Mouse (Mus musculus) kidney, postnatal 0 days (tissue): Measurements from ENCODE around the gene Ptpn7. TPM values are rescaled to one million over a fixed set of nuclear protein-coding genes. Genes with fewer than 3 reads are reported as not detected.
A peak's percentile ranks its signal among the peaks of the same experiment; 100 is the strongest.
"Not testable (repeated sequence)": the region's sequence is repeated elsewhere in the genome, so short reads cannot be mapped to it uniquely, and the experiment has no call there.

Source experiments
- ATAC-seq: fragments of 200-750 bp; cut with Nextera tagmentation; replicated peaks from 2 replicates; pipeline ENCODE4 v1.8.0; 2017; ENCODE audit warnings: low read depth, moderate number of reproducible peaks, moderate TSS enrichment, moderate library complexity; ENCODE audit not compliant: low FRiP score
- DNase-seq: peaks from one replicate; pipeline ENCODE4 v3.0.0-alpha.2; 2016; ENCODE audit warnings: low spot score
- H3K27ac ChIP-seq: fragments of 300-500 bp; sonication (generic); 2 replicates; pipeline ENCODE4 v1.5.1; 2014; ENCODE audit warnings: mild to moderate bottlenecking
- H3K27me3 ChIP-seq: fragments of 300-500 bp; sonication (generic); 2 replicates; pipeline ENCODE4 v1.6.1; 2014; ENCODE audit warnings: low read length, mixed read lengths; ENCODE audit not compliant: insufficient read depth
- H3K36me3 ChIP-seq: fragments of 300-500 bp; sonication (generic); 2 replicates; pipeline ENCODE4 v1.6.1; 2014; ENCODE audit warnings: low read length, mixed read lengths; ENCODE audit not compliant: insufficient read depth
- H3K4me1 ChIP-seq: fragments of 300-500 bp; sonication (generic); replicated peaks from 2 replicates; pipeline ENCODE4 v1.6.1; 2014; ENCODE audit warnings: antibody characterized with exemption, low read length, mixed read lengths; ENCODE audit not compliant: insufficient read depth
- H3K4me2 ChIP-seq: fragments of 300-500 bp; sonication (generic); 2 replicates; pipeline ENCODE4 v1.6.1; 2014; ENCODE audit warnings: mild to moderate bottlenecking, low read length, moderate library complexity, mixed read lengths
- H3K4me3 ChIP-seq: fragments of 300-500 bp; sonication (generic); replicated peaks from 2 replicates; pipeline ENCODE4 v1.5.1; 2014; ENCODE audit warnings: low read depth, low read length
- H3K9ac ChIP-seq: fragments of 300-500 bp; sonication (generic); 2 replicates; pipeline ENCODE4 v1.6.1; 2014; ENCODE audit warnings: low read depth, low read length
- H3K9me3 ChIP-seq: fragments of 300-500 bp; sonication (generic); replicated peaks from 2 replicates; pipeline ENCODE4 v1.6.1; 2016; ENCODE audit warnings: low read length, inconsistent platforms, mixed read lengths
- CTCF ChIP-seq: IDR thresholded peaks from 2 replicates; pipeline ENCODE4 v1.5.1; 2016; ENCODE audit warnings: antibody characterized with exemption, low read depth, mild to moderate bottlenecking, moderate library complexity
- WGBS: fragments of 180-500 bp; shearing (Covaris S2); extraction: QIAGEN DNeasy Blood & Tissue Kit; methylation state at CpG from one replicate; pipeline ENCODE4 v1.1.7; 2014; 5-methylcytosine and 5-hydroxymethylcytosine counted together
- polyA plus RNA-seq: library from polyadenylated mRNA; unstranded; fragments of >200 nt; fragmentation: Nextera tagmentation; extraction: Ambion mirVana; gene quantifications from 2 replicates; pipeline ENCODE4 v1.2.1, GENCODE M21; 2015

The Ptpn7 gene
- polyA plus RNA-seq, 1 experiment from 2014 or later: 0.38 TPM

DNA sequence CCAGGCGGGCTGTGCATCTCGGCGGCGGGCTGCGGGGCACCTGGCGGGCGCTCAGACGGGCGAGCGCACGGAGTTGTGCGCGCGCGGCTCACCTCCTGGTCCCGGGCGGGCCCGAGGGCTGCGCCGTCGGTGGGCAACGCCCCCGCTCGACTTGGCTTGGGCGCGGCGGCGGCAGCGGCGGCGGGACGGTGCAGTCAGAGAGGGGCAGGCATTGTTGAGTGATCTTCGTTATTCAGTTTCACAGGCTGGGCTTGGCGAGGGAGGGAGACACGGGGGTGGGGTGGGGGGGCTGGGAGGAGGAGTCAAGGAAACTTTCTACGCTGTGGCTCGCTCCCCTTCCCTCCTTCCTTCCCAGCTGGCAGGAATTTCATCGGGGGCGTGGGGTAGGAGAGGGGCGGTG lies 27.4 kb upstream of the Ptpn7 start, which contains the start of gene Lgr6:
Gene Lgr6 (minus strand): TSS at position 153 of the 400 bp plus-strand sequence.
- 1% methylated on average over 30 of the region's 40 CpGs for WGBS
- TF ChIP-seq CTCF: no peak
- H3K27me3 ChIP-seq: peaks cover 23% of the 10 kb centered on the region
- H3K9me3 ChIP-seq: no peaks in the 10 kb centered on the region
- H3K36me3 ChIP-seq: no peaks in the 10 kb centered on the region
- DNase-seq: peak; percentile 44
- no peak within 1 kb of the TSS for H3K27ac ChIP-seq
- peak within 1 kb of the TSS; percentile 35; the same call in 1 of the 2 replicates for H3K9ac ChIP-seq
- peak within 1 kb of the TSS; percentile 37 for H3K4me3 ChIP-seq
- ATAC-seq: no peak; the same call in 1 of the 2 replicates
- peaks cover 9% of the 10 kb centered on the region; the same call in 1 of the 2 replicates for H3K4me1 ChIP-seq
- peak within 1 kb of the TSS; percentile 69 for H3K4me2 ChIP-seq

DNA sequence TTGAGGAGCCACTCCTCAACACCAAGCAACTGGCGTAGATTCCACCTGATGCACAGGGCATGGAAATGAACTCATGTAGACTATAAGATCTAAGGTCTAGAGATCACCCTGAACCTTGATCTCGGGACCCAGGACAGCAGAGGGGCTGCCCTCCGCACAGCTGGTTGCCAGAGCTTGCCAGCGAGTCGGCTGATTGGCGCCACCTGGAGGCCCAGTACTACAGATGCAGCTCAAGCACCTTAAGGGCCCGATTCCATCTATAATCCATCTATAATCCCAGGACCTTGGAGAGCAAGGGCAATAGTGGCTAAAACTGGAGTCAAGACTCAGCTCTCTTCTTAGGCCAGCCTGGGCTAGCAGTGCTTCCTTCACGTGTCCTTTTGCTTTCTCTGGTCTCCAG lies 26.5 kb upstream of the Ptpn7 start:
- Histone ChIP-seq H3K9me3 (no peaks in the 10 kb centered on the region), H3K27ac (no peak overlapping the region), H3K36me3 (no peaks in the 10 kb centered on the region), H3K4me1 (peaks cover 9% of the 10 kb centered on the region; the same call in 1 of the 2 replicates), H3K27me3 (peaks cover 19% of the 10 kb centered on the region), H3K4me3 (no peak overlapping the region), H3K9ac (no peak overlapping the region), H3K4me2 (peak overlapping the region; percentile 69; the same call in 1 of the 2 replicates)
- peak; percentile 85 for DNase-seq
- ATAC-seq: peak; percentile 38; the same call in 1 of the 2 replicates
- TF ChIP-seq CTCF: peak; percentile 90
- WGBS: 3% methylated on average over 8 of the region's 8 CpGs

DNA sequence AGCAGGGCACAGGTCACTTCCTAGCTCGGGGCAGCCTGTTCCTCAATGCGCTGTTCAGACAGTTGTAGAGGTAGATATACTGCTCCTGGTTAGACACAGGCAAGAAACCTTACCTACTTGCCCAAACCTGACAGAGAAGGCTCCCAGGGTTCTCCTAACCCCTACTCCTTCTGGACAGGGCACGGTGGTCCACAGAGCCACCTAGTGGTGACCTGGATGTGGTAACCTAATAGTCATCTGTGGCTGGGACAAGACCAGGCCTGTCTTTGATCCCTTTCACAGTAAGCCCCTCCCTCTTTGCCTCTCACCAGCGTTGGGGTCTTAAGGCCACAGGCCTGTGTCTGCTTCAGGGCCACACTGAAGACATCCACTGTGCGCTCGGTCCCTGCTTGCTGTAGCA lies 23.9 kb upstream of the Ptpn7 start:
- TF ChIP-seq CTCF: peak; percentile 77
- H3K27ac ChIP-seq: no peak overlapping the region
- DNase-seq (peak; percentile 72), ATAC-seq (no peak)
- no peak overlapping the region for H3K4me3 ChIP-seq
- peaks cover 12% of the 10 kb centered on the region; the same call in 1 of the 2 replicates for H3K4me1 ChIP-seq
- H3K27me3 ChIP-seq: peaks cover 16% of the 10 kb centered on the region
- no peak overlapping the region for H3K4me2 ChIP-seq
- H3K9ac ChIP-seq: no peak overlapping the region
- H3K36me3 ChIP-seq: no peaks in the 10 kb centered on the region
- no peaks in the 10 kb centered on the region for H3K9me3 ChIP-seq
- WGBS: 41% methylated on average over 6 of the region's 6 CpGs

DNA sequence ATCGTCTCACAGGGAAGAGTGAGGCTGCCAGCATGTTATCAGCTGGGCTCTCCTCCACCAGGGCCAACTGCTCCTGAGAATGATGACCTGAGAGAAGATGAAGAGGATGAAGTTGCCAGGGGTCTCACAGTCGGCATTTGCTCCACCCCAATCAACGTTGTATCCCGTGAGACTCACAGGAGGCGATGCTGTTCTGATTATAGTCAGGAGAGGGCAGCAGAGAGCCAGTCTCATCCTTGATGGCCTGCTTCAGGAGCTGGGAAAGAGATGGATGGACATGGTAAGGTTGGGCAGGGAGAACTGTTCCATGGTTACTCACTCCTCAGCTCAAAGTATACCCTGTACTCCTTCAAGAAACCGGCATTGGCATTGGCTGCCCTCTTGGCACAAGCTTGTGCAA lies 22.4 kb upstream of the Ptpn7 start:
- H3K36me3 ChIP-seq: no peaks in the 10 kb centered on the region
- H3K9me3 ChIP-seq: no peaks in the 10 kb centered on the region
- ATAC-seq: no peak
- no peak overlapping the region for H3K4me2 ChIP-seq
- H3K4me3 ChIP-seq: no peak overlapping the region
- 15% methylated on average over 6 of the region's 6 CpGs for WGBS
- peaks cover 8% of the 10 kb centered on the region; the same call in 1 of the 2 replicates for H3K4me1 ChIP-seq
- TF ChIP-seq CTCF: peak; percentile 94
- H3K27ac ChIP-seq: no peak overlapping the region
- no peak overlapping the region for H3K9ac ChIP-seq
- H3K27me3 ChIP-seq: peaks cover 2% of the 10 kb centered on the region; the same call in 1 of the 2 replicates
- peak; percentile 75 for DNase-seq

DNA sequence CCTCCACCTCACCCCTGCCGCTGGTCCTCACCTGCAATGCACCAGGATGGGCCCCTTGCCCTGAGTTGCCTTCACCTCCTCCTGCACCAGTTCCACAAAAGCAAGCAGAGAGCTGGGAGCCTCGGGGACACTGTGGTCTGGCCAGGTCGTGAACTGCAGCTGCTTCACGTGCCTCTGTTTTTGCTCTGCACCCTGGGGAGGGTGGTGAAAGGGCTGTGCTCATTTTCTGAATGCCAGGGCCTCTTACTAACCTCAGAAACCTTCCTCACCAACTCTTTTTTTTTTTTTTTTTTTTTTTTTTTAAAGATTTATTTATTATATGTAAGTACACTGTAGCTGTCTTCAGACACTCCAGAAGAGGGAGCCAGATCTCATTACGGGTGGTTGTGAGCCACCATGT lies 21.2 kb upstream of the Ptpn7 start:
- not testable (repeated sequence) for H3K27ac ChIP-seq, H3K27me3 ChIP-seq, ATAC-seq, H3K9ac ChIP-seq, H3K4me1 ChIP-seq, H3K4me3 ChIP-seq, H3K36me3 ChIP-seq, H3K4me2 ChIP-seq, H3K9me3 ChIP-seq, DNase-seq
- 61% methylated on average over 4 of the region's 5 CpGs for WGBS

DNA sequence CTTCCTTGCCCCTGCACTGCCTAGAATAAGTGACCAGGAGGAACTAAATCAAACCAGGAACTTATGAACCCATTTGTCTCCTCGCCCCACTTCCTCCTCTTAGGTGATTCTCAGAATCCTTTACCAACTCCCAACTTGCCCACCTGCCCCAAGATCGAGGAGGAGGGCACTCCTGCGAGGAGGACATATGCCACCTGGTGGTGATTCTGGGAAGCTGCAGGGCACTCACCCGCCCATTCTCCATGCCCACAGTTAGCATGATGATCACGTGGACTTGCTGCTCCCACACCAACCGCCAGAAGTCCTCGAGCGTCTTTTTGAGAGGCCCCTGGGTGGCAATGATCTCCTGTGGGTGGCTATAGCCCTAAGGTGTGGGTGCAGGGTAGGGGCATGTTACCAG lies 19.8 kb upstream of the Ptpn7 start:
- peak; percentile 89 for TF ChIP-seq CTCF
- ATAC-seq (no peak), DNase-seq (peak; percentile 62)
- H3K4me3 ChIP-seq: no peak overlapping the region
- H3K27me3 ChIP-seq: no peaks in the 10 kb centered on the region
- WGBS: 8% methylated on average over 8 of the region's 8 CpGs
- no peaks in the 10 kb centered on the region for H3K9me3 ChIP-seq
- no peaks in the 10 kb centered on the region for H3K36me3 ChIP-seq
- no peak overlapping the region for H3K27ac ChIP-seq
- peaks cover 3% of the 10 kb centered on the region; the same call in 1 of the 2 replicates for H3K4me1 ChIP-seq
- no peak overlapping the region for H3K4me2 ChIP-seq
- no peak overlapping the region for H3K9ac ChIP-seq
